Mouse (Mus musculus): ENCODE measurements around the gene Slc6a3. TPM values are rescaled to one million over a fixed set of nuclear protein-coding genes. Genes with fewer than 3 reads are reported as not detected.

Slc6a3 gene
- 0.09 and 0.35 TPM in 2 replicates for polyA plus RNA-seq (2016; fragmentation: Nextera tagmentation; extraction: Ambion mirVana)

GRCm38 (mm10) chr13:73536403-73536821 lies at the start of gene Slc6a3:
Gene Slc6a3, plus strand, starts transcription at chr13:73536747.
- WGBS: under 1% methylated on average over 26 of the region's 26 CpGs
- ATAC-seq (ENCODE audit: insufficient number of reproducible peaks, low FRiP score): peak; percentile 89
- Histone ChIP-seq H3K9me3 (replicated peaks) (0 out of 2 replicates have a peak, but pooled peaks cover 2% of the 10 kb centered on the region), H3K36me3 (no peaks in the 10 kb centered on the region), H3K4me2 (peak within 1 kb of the TSS; percentile 87), H3K4me3 (peak within 1 kb of the TSS; percentile 50), H3K27me3 (replicated peaks) (peaks cover 51% of the 10 kb centered on the region), H3K4me1 (replicated peaks) (peaks cover 8% of the 10 kb centered on the region), H3K27ac (ENCODE audit: poor library complexity, severe bottlenecking) (no peak within 1 kb of the TSS), H3K9ac (peak within 1 kb of the TSS; percentile 12; the same call in 1 of the 2 replicates)

GRCm38 (mm10) chr13:73488105-73488504 lies 48.4 kb upstream of the Slc6a3 start:
- H3K4me1 ChIP-seq (replicated peaks): peaks cover 21% of the 10 kb centered on the region
- no peak overlapping the region for H3K9ac ChIP-seq
- H3K27ac ChIP-seq (ENCODE audit: poor library complexity, severe bottlenecking): no peak overlapping the region
- H3K9me3 ChIP-seq (replicated peaks): peaks cover 7% of the 10 kb centered on the region; the same call in 1 of the 2 replicates
- H3K36me3 ChIP-seq: peaks cover 53% of the 10 kb centered on the region
- no peak for ATAC-seq (ENCODE audit: insufficient number of reproducible peaks, low FRiP score)
- H3K27me3 ChIP-seq (replicated peaks): no peaks in the 10 kb centered on the region
- 18% methylated on average over 3 of the region's 3 CpGs for WGBS
- H3K4me3 ChIP-seq: no peak overlapping the region
- no peak overlapping the region for H3K4me2 ChIP-seq

GRCm38 (mm10) chr13:73488707-73489106 lies 47.8 kb upstream of the Slc6a3 start:
- peaks cover 53% of the 10 kb centered on the region for H3K36me3 ChIP-seq
- H3K9me3 ChIP-seq (replicated peaks): peaks cover 7% of the 10 kb centered on the region; the same call in 1 of the 2 replicates
- no peak overlapping the region for H3K4me3 ChIP-seq
- H3K27ac ChIP-seq (ENCODE audit: poor library complexity, severe bottlenecking): no peak overlapping the region
- H3K4me2 ChIP-seq: no peak overlapping the region
- H3K4me1 ChIP-seq (replicated peaks): peaks cover 14% of the 10 kb centered on the region
- ATAC-seq (ENCODE audit: insufficient number of reproducible peaks, low FRiP score): no peak
- no peak overlapping the region for H3K9ac ChIP-seq
- no peaks in the 10 kb centered on the region for H3K27me3 ChIP-seq (replicated peaks)
- WGBS: 80% methylated on average over 9 of the region's 9 CpGs

- H3K36me3 ChIP-seq: peaks cover 60% of the 10 kb centered on the region
- WGBS: 80% methylated on average over 3 of the region's 3 CpGs
- H3K9me3 ChIP-seq (replicated peaks): peaks cover 7% of the 10 kb centered on the region; the same call in 1 of the 2 replicates
- H3K9ac ChIP-seq: no peak overlapping the region
- H3K4me2 ChIP-seq: no peak overlapping the region
- no peak overlapping the region for H3K4me3 ChIP-seq
- H3K4me1 ChIP-seq (replicated peaks): peaks cover 2% of the 10 kb centered on the region; the same call in 1 of the 2 replicates
- H3K27ac ChIP-seq (ENCODE audit: poor library complexity, severe bottlenecking): no peak overlapping the region
- H3K27me3 ChIP-seq (replicated peaks): no peaks in the 10 kb centered on the region
- ATAC-seq (ENCODE audit: insufficient number of reproducible peaks, low FRiP score): no peak
These were observed 46.6 kb upstream of the Slc6a3 start for GRCm38 (mm10) chr13:73489986-73490385.

GRCm38 (mm10) chr13:73490564-73491170 lies 45.9 kb upstream of the Slc6a3 start:
- Histone ChIP-seq H3K9me3 (replicated peaks) (peaks cover 7% of the 10 kb centered on the region; the same call in 1 of the 2 replicates), H3K9ac (no peak overlapping the region), H3K36me3 (peaks cover 67% of the 10 kb centered on the region), H3K4me3 (no peak overlapping the region), H3K27me3 (replicated peaks) (no peaks in the 10 kb centered on the region), H3K4me1 (replicated peaks) (no peaks in the 10 kb centered on the region; the same call in 1 of the 2 replicates), H3K4me2 (no peak overlapping the region), H3K27ac (ENCODE audit: poor library complexity, severe bottlenecking) (no peak overlapping the region)
- 77% methylated on average over 8 of the region's 8 CpGs for WGBS
- 0 out of 2 replicates have a peak, but pooled peaks have one; percentile 7 for ATAC-seq (ENCODE audit: insufficient number of reproducible peaks, low FRiP score)

GRCm38 (mm10) chr13:73493183-73493582 lies 43.4 kb upstream of the Slc6a3 start:
- Histone ChIP-seq H3K36me3 (peaks cover 72% of the 10 kb centered on the region), H3K9me3 (replicated peaks) (no peaks in the 10 kb centered on the region), H3K27ac (ENCODE audit: poor library complexity, severe bottlenecking) (no peak overlapping the region), H3K9ac (no peak overlapping the region), H3K4me3 (no peak overlapping the region), H3K27me3 (replicated peaks) (no peaks in the 10 kb centered on the region), H3K4me2 (no peak overlapping the region), H3K4me1 (replicated peaks) (no peaks in the 10 kb centered on the region; the same call in 1 of the 2 replicates)
- 90% methylated on average over 4 of the region's 4 CpGs for WGBS
- no peak for ATAC-seq (ENCODE audit: insufficient number of reproducible peaks, low FRiP score)

GRCm38 (mm10) chr13:73494528-73494927 lies 42.0 kb upstream of the Slc6a3 start:
- H3K4me3 ChIP-seq: no peak overlapping the region
- WGBS: 73% methylated on average over 9 of the region's 9 CpGs
- peaks cover 69% of the 10 kb centered on the region for H3K36me3 ChIP-seq
- peaks cover 5% of the 10 kb centered on the region; the same call in 1 of the 2 replicates for H3K4me1 ChIP-seq (replicated peaks)
- no peaks in the 10 kb centered on the region for H3K27me3 ChIP-seq (replicated peaks)
- H3K27ac ChIP-seq (ENCODE audit: poor library complexity, severe bottlenecking): no peak overlapping the region
- no peak for ATAC-seq (ENCODE audit: insufficient number of reproducible peaks, low FRiP score)
- H3K9me3 ChIP-seq (replicated peaks): no peaks in the 10 kb centered on the region
- no peak overlapping the region for H3K9ac ChIP-seq
- no peak overlapping the region for H3K4me2 ChIP-seq

GRCm38 (mm10) chr13:73496137-73496536 lies 40.4 kb upstream of the Slc6a3 start:
- Histone ChIP-seq H3K4me3 (no peak overlapping the region), H3K27ac (ENCODE audit: poor library complexity, severe bottlenecking) (no peak overlapping the region), H3K9ac (no peak overlapping the region), H3K27me3 (replicated peaks) (no peaks in the 10 kb centered on the region), H3K4me2 (no peak overlapping the region), H3K9me3 (replicated peaks) (no peaks in the 10 kb centered on the region), H3K36me3 (peaks cover 62% of the 10 kb centered on the region), H3K4me1 (replicated peaks) (peaks cover 21% of the 10 kb centered on the region)
- 44% methylated on average over 2 of the region's 2 CpGs for WGBS
- ATAC-seq (ENCODE audit: insufficient number of reproducible peaks, low FRiP score): no peak

GRCm38 (mm10) chr13:73499893-73500604 lies 36.5 kb upstream of the Slc6a3 start:
- H3K27ac ChIP-seq (ENCODE audit: poor library complexity, severe bottlenecking): 0 out of 2 replicates have a peak overlapping the region, but pooled peaks have one; percentile 41
- H3K9me3 ChIP-seq (replicated peaks): no peaks in the 10 kb centered on the region
- peaks cover 21% of the 10 kb centered on the region for H3K4me1 ChIP-seq (replicated peaks)
- peaks cover 53% of the 10 kb centered on the region for H3K36me3 ChIP-seq
- peak; percentile 82 for ATAC-seq (ENCODE audit: insufficient number of reproducible peaks, low FRiP score)
- no peak overlapping the region for H3K4me3 ChIP-seq
- H3K4me2 ChIP-seq: no peak overlapping the region
- no peaks in the 10 kb centered on the region for H3K27me3 ChIP-seq (replicated peaks)
- no peak overlapping the region for H3K9ac ChIP-seq
- 38% methylated on average over 6 of the region's 6 CpGs for WGBS

- Histone ChIP-seq H3K27me3 (replicated peaks) (no peaks in the 10 kb centered on the region), H3K36me3 (peaks cover 44% of the 10 kb centered on the region), H3K9me3 (replicated peaks) (no peaks in the 10 kb centered on the region), H3K4me2 (no peak overlapping the region), H3K27ac (ENCODE audit: poor library complexity, severe bottlenecking) (no peak overlapping the region), H3K9ac (no peak overlapping the region), H3K4me1 (replicated peaks) (peaks cover 21% of the 10 kb centered on the region), H3K4me3 (no peak overlapping the region)
- WGBS: 57% methylated on average over 2 of the region's 2 CpGs
- no peak for ATAC-seq (ENCODE audit: insufficient number of reproducible peaks, low FRiP score)
These were observed 33.8 kb upstream of the Slc6a3 start for GRCm38 (mm10) chr13:73502719-73503118.

GRCm38 (mm10) chr13:73505686-73506467 lies 30.7 kb upstream of the Slc6a3 start:
- 65% methylated on average over 7 of the region's 7 CpGs for WGBS
- Histone ChIP-seq H3K9ac (no peak overlapping the region), H3K4me3 (no peak overlapping the region), H3K4me2 (no peak overlapping the region), H3K36me3 (peaks cover 50% of the 10 kb centered on the region), H3K27me3 (replicated peaks) (no peaks in the 10 kb centered on the region), H3K4me1 (replicated peaks) (peaks cover 2% of the 10 kb centered on the region), H3K27ac (ENCODE audit: poor library complexity, severe bottlenecking) (no peak overlapping the region), H3K9me3 (replicated peaks) (no peaks in the 10 kb centered on the region)
- ATAC-seq (ENCODE audit: insufficient number of reproducible peaks, low FRiP score): no peak
